Mouse (Mus musculus) liver, embryonic 14.5 days (tissue): ENCODE results near the gene Fgf13.

Experiments
- CTCF ChIP-seq: IDR thresholded peaks from 2 replicates; pipeline ENCODE4 v1.5.1; 2016; ENCODE audit warnings: antibody characterized with exemption, low read depth, control low read depth
- EP300 ChIP-seq: IDR thresholded peaks from 2 replicates; pipeline ENCODE4 v1.6.1; 2016; ENCODE audit warnings: antibody characterized with exemption, low read depth

DNA sequence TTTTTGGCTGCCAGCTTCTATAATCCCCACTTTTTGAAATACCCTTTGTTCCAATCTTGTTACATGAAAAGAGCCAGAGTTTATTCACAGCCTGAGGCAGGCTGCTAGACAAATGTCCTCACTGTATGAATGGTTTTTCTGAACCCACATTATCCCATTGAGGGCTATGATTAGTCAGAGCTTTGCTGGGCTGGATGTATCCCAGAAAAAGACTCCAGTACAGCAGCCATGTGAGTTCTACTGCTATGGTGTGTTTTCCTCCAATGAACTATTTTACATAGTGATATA lies 326.5 kb downstream of the Fgf13 start:
- TF ChIP-seq CTCF (no peak), EP300 (no peak)
